Mouse (Mus musculus) embryo, embryonic 11.5 days (tissue): ENCODE data around the gene Pcsk7.

ENCODE experiments used
- DNase-seq: peaks from one replicate; pipeline ENCODE4 v3.0.0-alpha.2; 2012; ENCODE audit warnings: low read depth, low spot score

The Pcsk7 gene

GRCm38 (mm10) chr9:45961855-45962254, 55.6 kb downstream of the Pcsk7 start:
- no peak for DNase-seq

GRCm38 (mm10) chr9:45963577-45963976, 57.3 kb downstream of the Pcsk7 start:
- no peak for DNase-seq

GRCm38 (mm10) chr9:45976884-45977283, 70.6 kb downstream of the Pcsk7 start:
- DNase-seq, result no peak
